In genomic region chr12:11881809-11882208, GRCm38 (mm10) we compare ENCODE assay signal across 6 mouse cellular contexts.
A peak's percentile ranks its signal among the peaks of the same experiment; 100 is the strongest.
DNase-seq lines count a peak whose midpoint lies in the region; ATAC-seq and TF ChIP-seq lines count a peak whose summit lies in the region.
"Not testable (repeated sequence)": the region's sequence is repeated elsewhere in the genome, so short reads cannot be mapped to it uniquely, and the experiment has no call there.

No protein-coding gene starts in this region.

- H3K27me3 ChIP-seq in embryonic facial prominence, embryonic 13.5 days; heart, embryonic 12.5 days (replicated peaks); midbrain, embryonic 11.5 days (ENCODE audit: control insufficient read depth, insufficient read depth, low read length); midbrain, embryonic 15.5 days (replicated peaks); neural tube, embryonic 15.5 days (replicated peaks); testis, adult 2 months (ENCODE audit: control insufficient read depth, insufficient read depth, low read length): not testable (repeated sequence)

- not testable (repeated sequence) for H3K27ac ChIP-seq in embryonic facial prominence, embryonic 13.5 days; heart, embryonic 12.5 days (ENCODE audit: poor library complexity, severe bottlenecking); midbrain, embryonic 11.5 days (ENCODE audit: low read depth, low read length); midbrain, embryonic 15.5 days; neural tube, embryonic 15.5 days (replicated peaks); testis, adult 2 months (ENCODE audit: control insufficient read depth, insufficient read depth, low read depth, low read length)

- TF ChIP-seq CTCF in testis, adult 2 months (IDR thresholded peaks at IDR 0.05; ENCODE audit: control insufficient read depth, insufficient read depth, insufficient replicate concordance, low read depth, low read length): not testable (repeated sequence)

- not testable (repeated sequence) for H3K36me3 ChIP-seq in embryonic facial prominence, embryonic 13.5 days; heart, embryonic 12.5 days; midbrain, embryonic 11.5 days (ENCODE audit: control insufficient read depth, insufficient read depth, low read length); midbrain, embryonic 15.5 days (replicated peaks); neural tube, embryonic 15.5 days; testis, adult 2 months (ENCODE audit: control insufficient read depth, insufficient read depth, low read length)

- not testable (repeated sequence) for H3K4me3 ChIP-seq in embryonic facial prominence, embryonic 13.5 days; heart, embryonic 12.5 days; midbrain, embryonic 11.5 days (ENCODE audit: low read depth, low read length); midbrain, embryonic 15.5 days; neural tube, embryonic 15.5 days (replicated peaks)
- peak overlapping the region; percentile 78 for H3K4me3 ChIP-seq in testis, adult 2 months (ENCODE audit: control insufficient read depth, low read depth, low read length)

- not testable (repeated sequence) for H3K4me2 ChIP-seq in embryonic facial prominence, embryonic 13.5 days; heart, embryonic 12.5 days; midbrain, embryonic 11.5 days; midbrain, embryonic 15.5 days; neural tube, embryonic 15.5 days

- not testable (repeated sequence) for DNase-seq in midbrain, embryonic 11.5 days (ENCODE audit: low spot score, missing footprints)

- not testable (repeated sequence) for H3K4me1 ChIP-seq in embryonic facial prominence, embryonic 13.5 days; heart, embryonic 12.5 days (replicated peaks); midbrain, embryonic 11.5 days (ENCODE audit: control insufficient read depth, insufficient read depth, low read length); midbrain, embryonic 15.5 days; neural tube, embryonic 15.5 days; testis, adult 2 months (ENCODE audit: control insufficient read depth, insufficient read depth, low read length)

- TF ChIP-seq POLR2A in testis, adult 2 months (IDR thresholded peaks at IDR 0.05; ENCODE audit: control insufficient read depth, low read depth, low read length): not testable (repeated sequence)

- H3K9me3 ChIP-seq in embryonic facial prominence, embryonic 13.5 days; heart, embryonic 12.5 days (replicated peaks); midbrain, embryonic 11.5 days (ENCODE audit: control insufficient read depth, low read length); midbrain, embryonic 15.5 days; neural tube, embryonic 15.5 days (replicated peaks): not testable (repeated sequence)

- 93% methylated on average over 11 of the region's 11 CpGs for WGBS in embryonic facial prominence, embryonic 13.5 days
- WGBS in heart, embryonic 12.5 days: 89% methylated on average over 11 of the region's 11 CpGs
- WGBS in midbrain, embryonic 11.5 days: 98% methylated on average over 11 of the region's 11 CpGs
- whole genome bisulfite sequencing in midbrain, embryonic 15.5 days: 93% methylated on average over 11 of the region's 11 CpGs
- 92% methylated on average over 11 of the region's 11 CpGs for WGBS in neural tube, embryonic 15.5 days

- peak; percentile 59; the same call in 1 of the 2 replicates for ATAC-seq in embryonic facial prominence, embryonic 13.5 days (ENCODE audit: insufficient number of reproducible peaks, insufficient read depth, low FRiP score, low TSS enrichment, low read depth)
- 0 out of 2 replicates have a peak, but pooled peaks have one; percentile 25 for ATAC-seq in heart, embryonic 12.5 days (ENCODE audit: insufficient number of reproducible peaks, low FRiP score)
- ATAC-seq in midbrain, embryonic 11.5 days (ENCODE audit: low FRiP score): peak; percentile 58
- 0 out of 2 replicates have a peak, but pooled peaks have one; percentile 14 for ATAC-seq in midbrain, embryonic 15.5 days (replicated peaks)
- peak; percentile 31; the same call in 1 of the 2 replicates for ATAC-seq in neural tube, embryonic 15.5 days (ENCODE audit: low FRiP score)

- not testable (repeated sequence) for H3K9ac ChIP-seq in embryonic facial prominence, embryonic 13.5 days; heart, embryonic 12.5 days; midbrain, embryonic 11.5 days (ENCODE audit: low read length); midbrain, embryonic 15.5 days; neural tube, embryonic 15.5 days (replicated peaks)
